Mouse (Mus musculus): Measurements from ENCODE around the gene Clint1.

The Clint1 gene

GRCm38 (mm10) chr11:45851516-45852123 lies at the start of gene Clint1:
Gene Clint1, plus strand, starts transcription at chr11:45852051.
- peak; percentile 80 to 81 for DNase-seq

GRCm38 (mm10) chr11:45804068-45804467 lies 47.8 kb upstream of the Clint1 start:
- no peak for DNase-seq

GRCm38 (mm10) chr11:45805312-45805772 lies 46.5 kb upstream of the Clint1 start:
- DNase-seq = peak; percentile 17 to 25

- no peak for DNase-seq
These were observed 46.0 kb upstream of the Clint1 start for GRCm38 (mm10) chr11:45805810-45806209.

- no peak for DNase-seq
These were observed 45.6 kb upstream of the Clint1 start for GRCm38 (mm10) chr11:45806264-45806663.

GRCm38 (mm10) chr11:45806809-45807208 lies 45.0 kb upstream of the Clint1 start:
- DNase-seq = no peak

- no peak for DNase-seq
These were observed 44.0 kb upstream of the Clint1 start for GRCm38 (mm10) chr11:45807820-45808219.

GRCm38 (mm10) chr11:45809424-45809823 lies 42.4 kb upstream of the Clint1 start:
- DNase-seq = no peak

- DNase-seq = no peak
These were observed 41.8 kb upstream of the Clint1 start for GRCm38 (mm10) chr11:45810056-45810455.

GRCm38 (mm10) chr11:45810805-45811204 lies 41.0 kb upstream of the Clint1 start:
- DNase-seq = no peak

- DNase-seq = no peak
These were observed 36.2 kb upstream of the Clint1 start for GRCm38 (mm10) chr11:45815603-45816002.

GRCm38 (mm10) chr11:45816712-45817111 lies 35.1 kb upstream of the Clint1 start:
- peak in 1 of 2 experiments; percentile 60 for DNase-seq

GRCm38 (mm10) chr11:45817996-45818395 lies 33.9 kb upstream of the Clint1 start:
- no peak for DNase-seq

- no peak for DNase-seq
These were observed 30.9 kb upstream of the Clint1 start for GRCm38 (mm10) chr11:45820930-45821329.

GRCm38 (mm10) chr11:45830112-45830511 lies 21.7 kb upstream of the Clint1 start:
- no peak for DNase-seq

- DNase-seq = no peak
These were observed 21.0 kb upstream of the Clint1 start for GRCm38 (mm10) chr11:45830743-45831310.

- no peak for DNase-seq
These were observed 20.2 kb upstream of the Clint1 start for GRCm38 (mm10) chr11:45831476-45832143.

- DNase-seq = no peak
These were observed 16.1 kb upstream of the Clint1 start for GRCm38 (mm10) chr11:45835625-45836255.

- DNase-seq = no peak
These were observed 14.5 kb upstream of the Clint1 start for GRCm38 (mm10) chr11:45837257-45837817.

GRCm38 (mm10) chr11:45838450-45838849 lies 13.4 kb upstream of the Clint1 start:
- peak in 1 of 2 experiments; percentile 28 for DNase-seq

GRCm38 (mm10) chr11:45840332-45840731 lies 11.5 kb upstream of the Clint1 start:
- no peak for DNase-seq

GRCm38 (mm10) chr11:45846008-45846407 lies 5.8 kb upstream of the Clint1 start:
- no peak for DNase-seq

GRCm38 (mm10) chr11:45847548-45847947 lies 4.3 kb upstream of the Clint1 start:
- DNase-seq = no peak
